Mouse (Mus musculus): Measurements from ENCODE around the gene Retnlb. TPM values are rescaled to one million over a fixed set of nuclear protein-coding genes. Genes with fewer than 3 reads are reported as not detected.

Retnlb gene
- polyA plus RNA-seq (2015; fragmentation: Nextera tagmentation; extraction: Ambion mirVana): not detected in 2 replicates

GRCm38 (mm10) chr16:48816695-48817094 is at the start of gene Retnlb:
Gene Retnlb (plus strand): TSS chr16:48816856.
- Histone ChIP-seq H3K9me3 (replicated peaks) (no peaks in the 10 kb centered on the region), H3K4me1 (no peaks in the 10 kb centered on the region), H3K9ac (no peak within 1 kb of the TSS), H3K27me3 (no peaks in the 10 kb centered on the region), H3K36me3 (ENCODE audit: poor library complexity, severe bottlenecking) (no peaks in the 10 kb centered on the region), H3K4me2 (no peak within 1 kb of the TSS), H3K4me3 (no peak within 1 kb of the TSS), H3K27ac (no peak within 1 kb of the TSS)
- WGBS: 98% methylated on average over 2 of the region's 2 CpGs
- no peak for ATAC-seq

- no peak overlapping the region for H3K4me3 ChIP-seq
- 92% methylated on average over 3 of the region's 3 CpGs for WGBS
- no peaks in the 10 kb centered on the region for H3K27me3 ChIP-seq
- H3K36me3 ChIP-seq (ENCODE audit: poor library complexity, severe bottlenecking): no peaks in the 10 kb centered on the region
- H3K4me2 ChIP-seq: no peak overlapping the region
- no peaks in the 10 kb centered on the region for H3K4me1 ChIP-seq
- no peak overlapping the region for H3K27ac ChIP-seq
- no peak overlapping the region for H3K9ac ChIP-seq
- ATAC-seq: no peak
- H3K9me3 ChIP-seq (replicated peaks): no peaks in the 10 kb centered on the region
Observed at GRCm38 (mm10) chr16:48769183-48769582, 47.5 kb upstream of the Retnlb start.

- Histone ChIP-seq H3K9me3 (replicated peaks) (no peaks in the 10 kb centered on the region), H3K4me3 (no peak within 1 kb of the TSS), H3K4me2 (no peak within 1 kb of the TSS), H3K36me3 (ENCODE audit: poor library complexity, severe bottlenecking) (no peaks in the 10 kb centered on the region), H3K27ac (no peak within 1 kb of the TSS), H3K4me1 (no peaks in the 10 kb centered on the region), H3K9ac (no peak within 1 kb of the TSS), H3K27me3 (no peaks in the 10 kb centered on the region)
- WGBS: 89% methylated on average over 3 of the region's 3 CpGs
- ATAC-seq: no peak
Observed at GRCm38 (mm10) chr16:48771971-48772445, 44.6 kb upstream of the Retnlb start, which contains the start of gene Trat1. Gene Trat1 (minus strand): TSS chr16:48772021.

- H3K4me2 ChIP-seq: no peak overlapping the region
- no peak overlapping the region for H3K4me3 ChIP-seq
- H3K9me3 ChIP-seq (replicated peaks): no peaks in the 10 kb centered on the region
- no peak for ATAC-seq
- no peak overlapping the region for H3K27ac ChIP-seq
- WGBS: 62% methylated on average over 2 of the region's 2 CpGs
- H3K4me1 ChIP-seq: no peaks in the 10 kb centered on the region
- H3K36me3 ChIP-seq (ENCODE audit: poor library complexity, severe bottlenecking): no peaks in the 10 kb centered on the region
- no peak overlapping the region for H3K9ac ChIP-seq
- H3K27me3 ChIP-seq: no peaks in the 10 kb centered on the region
Observed at GRCm38 (mm10) chr16:48777254-48777653, 39.4 kb upstream of the Retnlb start.

- Histone ChIP-seq H3K9me3 (replicated peaks) (no peaks in the 10 kb centered on the region), H3K36me3 (ENCODE audit: poor library complexity, severe bottlenecking) (no peaks in the 10 kb centered on the region), H3K4me3 (no peak overlapping the region), H3K27ac (no peak overlapping the region), H3K4me1 (no peaks in the 10 kb centered on the region), H3K4me2 (no peak overlapping the region), H3K9ac (no peak overlapping the region), H3K27me3 (no peaks in the 10 kb centered on the region)
- 87% methylated on average over 3 of the region's 3 CpGs for WGBS
- ATAC-seq: no peak
Observed at GRCm38 (mm10) chr16:48786258-48786657, 30.4 kb upstream of the Retnlb start.

- no peaks in the 10 kb centered on the region for H3K36me3 ChIP-seq (ENCODE audit: poor library complexity, severe bottlenecking)
- WGBS: 84% methylated on average over 4 of the region's 4 CpGs
- no peak overlapping the region for H3K27ac ChIP-seq
- no peak overlapping the region for H3K9ac ChIP-seq
- no peaks in the 10 kb centered on the region for H3K4me1 ChIP-seq
- no peaks in the 10 kb centered on the region for H3K9me3 ChIP-seq (replicated peaks)
- H3K27me3 ChIP-seq: no peaks in the 10 kb centered on the region
- no peak overlapping the region for H3K4me3 ChIP-seq
- H3K4me2 ChIP-seq: no peak overlapping the region
- ATAC-seq: no peak
Observed at GRCm38 (mm10) chr16:48788704-48789185, 27.9 kb upstream of the Retnlb start.

GRCm38 (mm10) chr16:48798285-48798684 is 18.4 kb upstream of the Retnlb start:
- Histone ChIP-seq H3K4me3 (no peak overlapping the region), H3K4me1 (no peaks in the 10 kb centered on the region), H3K27me3 (no peaks in the 10 kb centered on the region), H3K9ac (no peak overlapping the region), H3K36me3 (ENCODE audit: poor library complexity, severe bottlenecking) (no peaks in the 10 kb centered on the region), H3K9me3 (replicated peaks) (no peaks in the 10 kb centered on the region), H3K27ac (no peak overlapping the region), H3K4me2 (no peak overlapping the region)
- WGBS: 86% methylated on average over 3 of the region's 3 CpGs
- no peak for ATAC-seq

- no peak for ATAC-seq
- Histone ChIP-seq H3K27ac (no peak overlapping the region), H3K4me3 (no peak overlapping the region), H3K4me2 (no peak overlapping the region), H3K36me3 (ENCODE audit: poor library complexity, severe bottlenecking) (no peaks in the 10 kb centered on the region), H3K9me3 (replicated peaks) (no peaks in the 10 kb centered on the region), H3K9ac (no peak overlapping the region), H3K27me3 (no peaks in the 10 kb centered on the region), H3K4me1 (no peaks in the 10 kb centered on the region)
- WGBS: 88% methylated on average over 3 of the region's 3 CpGs
Observed at GRCm38 (mm10) chr16:48799470-48799869, 17.2 kb upstream of the Retnlb start.

- 94% methylated on average over 2 of the region's 2 CpGs for WGBS
- ATAC-seq: no peak
- Histone ChIP-seq H3K4me1 (no peaks in the 10 kb centered on the region), H3K36me3 (ENCODE audit: poor library complexity, severe bottlenecking) (no peaks in the 10 kb centered on the region), H3K9me3 (replicated peaks) (no peaks in the 10 kb centered on the region), H3K4me2 (no peak overlapping the region), H3K4me3 (no peak overlapping the region), H3K9ac (no peak overlapping the region), H3K27me3 (no peaks in the 10 kb centered on the region), H3K27ac (no peak overlapping the region)
Observed at GRCm38 (mm10) chr16:48800906-48801305, 15.8 kb upstream of the Retnlb start.

- Histone ChIP-seq H3K4me3 (no peak overlapping the region), H3K4me1 (no peaks in the 10 kb centered on the region), H3K27ac (no peak overlapping the region), H3K27me3 (no peaks in the 10 kb centered on the region), H3K9me3 (replicated peaks) (no peaks in the 10 kb centered on the region), H3K36me3 (ENCODE audit: poor library complexity, severe bottlenecking) (no peaks in the 10 kb centered on the region), H3K4me2 (no peak overlapping the region), H3K9ac (no peak overlapping the region)
- WGBS: 88% methylated on average over 1 of the region's 1 CpGs
- ATAC-seq: no peak
Observed at GRCm38 (mm10) chr16:48805412-48805811, 11.2 kb upstream of the Retnlb start.

GRCm38 (mm10) chr16:48806521-48806920 is 10.1 kb upstream of the Retnlb start:
- 86% methylated on average over 1 of the region's 1 CpGs for WGBS
- Histone ChIP-seq H3K36me3 (ENCODE audit: poor library complexity, severe bottlenecking) (no peaks in the 10 kb centered on the region), H3K9ac (no peak overlapping the region), H3K27me3 (no peaks in the 10 kb centered on the region), H3K27ac (no peak overlapping the region), H3K9me3 (replicated peaks) (no peaks in the 10 kb centered on the region), H3K4me2 (no peak overlapping the region), H3K4me1 (no peaks in the 10 kb centered on the region), H3K4me3 (no peak overlapping the region)
- no peak for ATAC-seq

- Histone ChIP-seq H3K36me3 (ENCODE audit: poor library complexity, severe bottlenecking) (no peaks in the 10 kb centered on the region), H3K4me1 (no peaks in the 10 kb centered on the region), H3K27ac (no peak overlapping the region), H3K9me3 (replicated peaks) (no peaks in the 10 kb centered on the region), H3K27me3 (no peaks in the 10 kb centered on the region), H3K4me2 (no peak overlapping the region), H3K4me3 (no peak overlapping the region), H3K9ac (no peak overlapping the region)
- ATAC-seq: no peak
- 59% methylated on average over 2 of the region's 2 CpGs for WGBS
Observed at GRCm38 (mm10) chr16:48809374-48809773, 7.3 kb upstream of the Retnlb start.

- no peak for ATAC-seq
- Histone ChIP-seq H3K4me1 (no peaks in the 10 kb centered on the region), H3K9ac (no peak overlapping the region), H3K27ac (no peak overlapping the region), H3K4me3 (no peak overlapping the region), H3K9me3 (replicated peaks) (no peaks in the 10 kb centered on the region), H3K4me2 (no peak overlapping the region), H3K36me3 (ENCODE audit: poor library complexity, severe bottlenecking) (no peaks in the 10 kb centered on the region), H3K27me3 (no peaks in the 10 kb centered on the region)
- WGBS: 91% methylated on average over 7 of the region's 7 CpGs
Observed at GRCm38 (mm10) chr16:48811881-48812436, 4.7 kb upstream of the Retnlb start.

Measured in forebrain, embryonic 13.5 days (tissue).